Mouse (Mus musculus) heart, adult 2 months (tissue): ENCODE data around the gene Fgd3. TPM values are rescaled to one million over a fixed set of nuclear protein-coding genes. Genes with fewer than 3 reads are reported as not detected.

Experiments
- DNase-seq, 2 experiments: peaks; one replicate each; pipeline ENCODE4 v3.0.0; 2021
- H3K27ac ChIP-seq: fragments of 200-600 bp; 2 replicates; pipeline ENCODE4 v1.8.1; 2022
- H3K27me3 ChIP-seq: fragments of 200-500 bp; 2 replicates; pipeline ENCODE4 v1.6.1; 2012; ENCODE audit warnings: mild to moderate bottlenecking, low read length, inconsistent platforms, mixed read lengths; ENCODE audit not compliant: control insufficient read depth, insufficient read depth
- H3K36me3 ChIP-seq: fragments of 200-500 bp; 2 replicates; pipeline ENCODE4 v1.6.1; 2012; ENCODE audit warnings: low read length, inconsistent platforms; ENCODE audit not compliant: control insufficient read depth, insufficient read depth
- H3K4me1 ChIP-seq: fragments of 200-500 bp; 2 replicates; pipeline ENCODE4 v1.6.1; 2011; ENCODE audit warnings: low read length; ENCODE audit not compliant: control insufficient read depth, insufficient read depth
- H3K4me3 ChIP-seq: fragments of 200-600 bp; 2 replicates; pipeline ENCODE4 v1.8.1; 2022
- H3K79me2 ChIP-seq: fragments of 200-500 bp; replicated peaks from 2 replicates; pipeline ENCODE4 v1.6.1; 2012; ENCODE audit warnings: mild to moderate bottlenecking, inconsistent platforms, low read length, moderate library complexity, mixed read lengths; ENCODE audit not compliant: control insufficient read depth, insufficient read depth
- H3K9ac ChIP-seq: fragments of 200-500 bp; 2 replicates; pipeline ENCODE4 v1.6.1; 2012; ENCODE audit warnings: low read depth, mild to moderate bottlenecking, control low read depth, inconsistent platforms, low read length, mixed read lengths
- CTCF ChIP-seq: fragments of 200-600 bp; IDR thresholded peaks from 2 replicates; pipeline ENCODE4 v1.8.1; 2022; ENCODE audit warnings: antibody characterized with exemption, mild to moderate bottlenecking, moderate library complexity
- EP300 ChIP-seq: fragments of 200-500 bp; IDR thresholded peaks from 2 replicates; pipeline ENCODE4 v1.6.1; 2011; ENCODE audit warnings: low read depth, low read length, control low read depth; ENCODE audit not compliant: insufficient read depth
- POLR2A ChIP-seq: fragments of 200-500 bp; IDR thresholded peaks from 2 replicates; pipeline ENCODE4 v1.6.1; 2011; ENCODE audit warnings: mild to moderate bottlenecking, low read depth, low read length, control low read depth; ENCODE audit not compliant: insufficient read depth
- WGBS: fragments of 180-500 bp; shearing (Covaris S2); methylation state at CpG from one replicate; pipeline ENCODE4 v1.1.7; 2018; 5-methylcytosine and 5-hydroxymethylcytosine counted together
- intact Hi-C: fragments of 180-260 bp; cut with DNase I; formaldehyde crosslinking; loops from one replicate; pipeline ENCODE4 v1.15.1; 2025
- polyA plus RNA-seq: library from polyadenylated mRNA; depleted of rRNA; stranded (reverse); fragments of >200 nt; gene quantifications from 2 replicates; pipeline ENCODE4 v1.2.3, GENCODE M21; 2012
- total RNA-seq, 2 experiments: library from RNA; stranded (reverse); gene quantifications; 2 replicates each; pipeline ENCODE4 v1.2.3; 2021

The Fgd3 gene
- total and polyA plus RNA-seq, 3 experiments: 0.96 to 1.0 (median 0.96) TPM

- H3K36me3 ChIP-seq: no peaks in the 10 kb centered on the region
- no peaks in the 10 kb centered on the region for H3K79me2 ChIP-seq
- no peak overlapping the region for H3K27ac ChIP-seq
- no peak for DNase-seq
- H3K4me3 ChIP-seq: no peak overlapping the region
- no peak for TF ChIP-seq CTCF
- no peak overlapping the region for H3K9ac ChIP-seq
- no peaks in the 10 kb centered on the region for H3K27me3 ChIP-seq
- WGBS: 68% methylated on average over 8 of the region's 8 CpGs
- intact Hi-C loops: no loop called here
- no peaks in the 10 kb centered on the region for H3K4me1 ChIP-seq
Observed at GRCm38 (mm10) chr13:49270500-49270899, 49.6 kb downstream of the Fgd3 start.

GRCm38 (mm10) chr13:49267645-49268044, 52.5 kb downstream of the Fgd3 start:
- no peak overlapping the region for H3K27ac ChIP-seq
- TF ChIP-seq CTCF (no peak), POLR2A (no peak), EP300 (no peak)
- 26% methylated on average over 2 of the region's 2 CpGs for WGBS

GRCm38 (mm10) chr13:49260036-49260722, 59.9 kb downstream of the Fgd3 start:
- no peaks in the 10 kb centered on the region for H3K36me3 ChIP-seq
- intact Hi-C loops: no loop called here
- no peaks in the 10 kb centered on the region; the same call in 1 of the 2 replicates for H3K27me3 ChIP-seq
- no peak overlapping the region for H3K4me3 ChIP-seq
- H3K79me2 ChIP-seq: no peaks in the 10 kb centered on the region
- WGBS: 57% methylated on average over 15 of the region's 15 CpGs
- H3K4me1 ChIP-seq: no peaks in the 10 kb centered on the region
- no peak for TF ChIP-seq POLR2A
- no peak for TF ChIP-seq CTCF
- TF ChIP-seq EP300: no peak
- DNase-seq: no peak
- H3K27ac ChIP-seq: no peak overlapping the region
- no peak overlapping the region for H3K9ac ChIP-seq

More at GRCm38 (mm10) chr13:49267645-49268044, 52.5 kb downstream of the Fgd3 start:
- no peak for DNase-seq
- no peak overlapping the region for H3K9ac ChIP-seq
- intact Hi-C loops: no loop called here
- no peaks in the 10 kb centered on the region for H3K36me3 ChIP-seq
- H3K4me3 ChIP-seq: no peak overlapping the region
- H3K4me1 ChIP-seq: no peaks in the 10 kb centered on the region
- H3K27me3 ChIP-seq: no peaks in the 10 kb centered on the region
- no peaks in the 10 kb centered on the region for H3K79me2 ChIP-seq

- Histone ChIP-seq H3K9ac (no peak overlapping the region), H3K79me2 (no peaks in the 10 kb centered on the region), H3K27ac (no peak overlapping the region), H3K4me1 (no peaks in the 10 kb centered on the region), H3K4me3 (no peak overlapping the region), H3K27me3 (no peaks in the 10 kb centered on the region; the same call in 1 of the 2 replicates), H3K36me3 (no peaks in the 10 kb centered on the region)
- intact Hi-C loops: no loop called here
- 68% methylated on average over 3 of the region's 3 CpGs for WGBS
- DNase-seq: no peak
- TF ChIP-seq CTCF (no peak), POLR2A (no peak), EP300 (no peak)
Observed at GRCm38 (mm10) chr13:49257819-49258313, 62.2 kb downstream of the Fgd3 start.

- no peak for DNase-seq
- H3K27ac ChIP-seq: no peak overlapping the region
- 76% methylated on average over 13 of the region's 13 CpGs for WGBS
Observed at GRCm38 (mm10) chr13:49252746-49253145, 67.4 kb downstream of the Fgd3 start.

GRCm38 (mm10) chr13:49252113-49252512, 68.0 kb downstream of the Fgd3 start:
- no peak for DNase-seq
- Histone ChIP-seq H3K9ac (no peak overlapping the region), H3K36me3 (no peaks in the 10 kb centered on the region), H3K79me2 (no peaks in the 10 kb centered on the region), H3K27me3 (peaks cover 6% of the 10 kb centered on the region), H3K4me1 (no peaks in the 10 kb centered on the region; the same call in 1 of the 2 replicates), H3K27ac (no peak overlapping the region), H3K4me3 (no peak overlapping the region)
- intact Hi-C loops: no loop called here
- 58% methylated on average over 2 of the region's 2 CpGs for WGBS
- TF ChIP-seq POLR2A (no peak), CTCF (no peak), EP300 (no peak)

More at GRCm38 (mm10) chr13:49252746-49253145, 67.4 kb downstream of the Fgd3 start:
- no peak overlapping the region for H3K4me3 ChIP-seq
- no peak for TF ChIP-seq EP300
- no peak for TF ChIP-seq POLR2A
- H3K36me3 ChIP-seq: no peaks in the 10 kb centered on the region
- no peaks in the 10 kb centered on the region; the same call in 1 of the 2 replicates for H3K4me1 ChIP-seq
- H3K27me3 ChIP-seq: peaks cover 5% of the 10 kb centered on the region
- H3K9ac ChIP-seq: no peak overlapping the region
- no peaks in the 10 kb centered on the region for H3K79me2 ChIP-seq
- intact Hi-C loops: no loop called here
